Mouse (Mus musculus): ENCODE measurements around the gene Gm498.

- no peak for TF ChIP-seq CTCF (IDR thresholded peaks at IDR 0.05; ENCODE audit: extremely low read depth, insufficient read depth, low read length)
- TF ChIP-seq POLR2A (IDR thresholded peaks at IDR 0.05; ENCODE audit: extremely low read depth, insufficient read depth, low read length), result no peak
These were observed 47.4 kb upstream of the Gm498 start for GRCm38 (mm10) chr7:143819201-143819600.

Measured in cortical plate, adult 2 months (tissue).